Mouse (Mus musculus): ENCODE measurements at regions not wholly inside any gene's neighbourhood (a gene's known extent, or its start where the extent isn't known, plus 50 kb on each side); places are given as distances from the start of the nearest gene placed in this dataset.

DNA sequence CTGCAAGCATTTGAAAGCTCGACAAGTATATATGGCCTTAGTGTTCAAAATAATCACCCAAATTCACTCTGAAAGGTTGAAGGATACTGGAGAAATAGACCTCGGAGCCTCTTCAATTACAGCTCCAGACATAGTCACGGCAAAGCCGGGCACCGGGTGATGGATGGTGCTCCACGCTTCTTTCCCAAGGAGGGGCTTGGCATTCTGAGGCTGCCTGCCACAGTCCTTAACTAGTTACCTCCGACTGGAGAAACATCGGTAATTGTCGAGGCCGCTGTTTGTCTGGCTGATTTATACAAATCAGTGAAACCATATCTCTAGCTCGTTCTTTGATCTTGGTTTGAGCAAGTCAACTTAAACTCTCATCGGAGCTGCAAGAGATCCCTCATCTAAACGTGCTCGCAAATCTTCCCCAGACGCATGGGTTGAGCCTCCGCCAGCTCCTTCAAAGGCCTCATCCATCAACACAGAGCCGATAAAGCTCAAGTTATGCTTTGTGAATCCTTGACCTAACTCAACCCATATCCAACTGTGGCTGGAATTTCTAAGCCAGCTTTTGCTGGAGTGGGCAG is 145.4 kb upstream of the Stx16 start:
- Histone ChIP-seq H3K27ac (ENCODE audit: low read depth, low read length) (no peak overlapping the region), H3K9me3 (ENCODE audit: control insufficient read depth, low read length) (no peaks in the 10 kb centered on the region), H3K9ac (ENCODE audit: low read depth, low read length) (no peak overlapping the region), H3K4me2 (ENCODE audit: low read length) (no peak overlapping the region), H3K36me3 (ENCODE audit: control insufficient read depth, insufficient read depth, low read length) (no peaks in the 10 kb centered on the region), H3K4me1 (ENCODE audit: control insufficient read depth, insufficient read depth, low read depth, low read length) (no peaks in the 10 kb centered on the region), H3K27me3 (replicated peaks; ENCODE audit: control insufficient read depth, insufficient read depth, low read length) (no peaks in the 10 kb centered on the region), H3K4me3 (ENCODE audit: low read length) (no peak overlapping the region)
- ATAC-seq, result no peak
- WGBS, result 90% methylated on average over 17 of the region's 17 CpGs

DNA sequence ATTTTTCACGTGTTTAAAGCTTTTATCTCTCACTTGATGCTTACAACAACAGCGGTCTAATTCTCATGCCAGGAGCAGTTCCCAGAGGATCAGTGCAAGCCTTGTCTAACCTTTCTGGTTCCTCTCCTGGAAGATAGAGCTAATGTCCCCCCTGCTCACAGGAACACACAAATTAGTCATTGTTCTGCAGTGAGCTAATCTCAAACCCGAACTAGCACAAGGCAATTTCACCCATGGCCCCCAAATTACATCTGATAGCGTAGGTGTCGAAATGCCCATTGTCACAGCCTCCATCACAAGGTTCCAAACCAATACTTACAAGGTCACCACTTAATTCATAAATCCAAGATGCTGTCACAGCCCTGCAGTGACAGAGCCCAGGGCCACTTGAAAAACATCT is 140.4 kb upstream of the Stx16 start:
- no peak overlapping the region for H3K4me2 ChIP-seq (ENCODE audit: low read length)
- WGBS, result 63% methylated on average over 5 of the region's 5 CpGs

DNA sequence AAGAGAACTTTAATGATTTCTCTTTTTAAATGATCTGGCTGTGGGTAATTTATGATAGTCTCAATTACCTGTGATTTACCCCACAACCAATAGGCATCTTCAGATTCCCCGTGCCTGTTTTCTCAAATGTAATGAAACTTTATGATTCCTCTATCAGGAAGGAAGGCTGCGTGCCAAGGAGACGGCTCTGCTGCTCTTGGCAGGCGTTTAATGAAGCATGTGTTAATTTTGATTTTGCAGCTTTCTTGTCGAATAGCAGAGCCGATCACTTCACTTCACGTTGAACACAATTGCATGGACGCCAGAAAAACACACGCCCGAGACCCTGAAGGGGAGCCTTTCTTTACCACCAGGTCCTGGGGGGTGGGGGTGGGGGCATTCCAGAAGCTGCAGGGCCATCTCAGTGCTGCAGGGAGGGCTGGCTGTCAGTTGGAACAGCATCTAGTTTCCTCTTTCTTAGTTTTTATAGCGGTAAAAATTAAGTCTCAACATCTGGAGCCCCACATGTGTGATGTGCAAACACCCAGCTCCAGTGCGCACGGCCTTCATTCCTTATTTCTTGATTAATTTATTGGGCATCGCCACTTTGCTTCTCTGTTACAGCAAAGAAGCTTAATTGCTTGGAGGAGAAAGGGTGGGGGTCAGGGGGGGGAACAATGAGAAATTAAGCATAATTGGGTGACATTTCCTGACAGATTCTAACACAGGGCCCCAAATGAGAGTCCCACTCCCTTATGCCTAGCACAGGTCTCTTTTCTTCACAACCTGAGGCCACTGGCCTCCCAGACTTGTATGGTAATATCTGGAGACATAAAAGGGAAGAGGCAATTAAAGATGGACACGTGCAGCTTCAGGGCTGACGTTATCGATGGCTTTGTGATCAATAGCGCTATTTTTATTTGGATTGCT is 138.3 kb upstream of the Stx16 start:
- ATAC-seq, result peak; percentile 29; the same call in 1 of the 2 replicates
- peak overlapping the region; percentile 13; the same call in 1 of the 2 replicates for H3K9ac ChIP-seq (ENCODE audit: low read depth, low read length)

More for the DNA sequence above, 140.4 kb upstream of the Stx16 start:
- Histone ChIP-seq H3K9me3 (ENCODE audit: control insufficient read depth, low read length) (no peaks in the 10 kb centered on the region), H3K36me3 (ENCODE audit: control insufficient read depth, insufficient read depth, low read length) (no peaks in the 10 kb centered on the region), H3K4me1 (ENCODE audit: control insufficient read depth, insufficient read depth, low read depth, low read length) (peaks cover 9% of the 10 kb centered on the region), H3K27me3 (replicated peaks; ENCODE audit: control insufficient read depth, insufficient read depth, low read length) (no peaks in the 10 kb centered on the region), H3K4me3 (ENCODE audit: low read length) (no peak overlapping the region), H3K9ac (ENCODE audit: low read depth, low read length) (no peak overlapping the region), H3K27ac (ENCODE audit: low read depth, low read length) (no peak overlapping the region)
- ATAC-seq, result no peak

DNA sequence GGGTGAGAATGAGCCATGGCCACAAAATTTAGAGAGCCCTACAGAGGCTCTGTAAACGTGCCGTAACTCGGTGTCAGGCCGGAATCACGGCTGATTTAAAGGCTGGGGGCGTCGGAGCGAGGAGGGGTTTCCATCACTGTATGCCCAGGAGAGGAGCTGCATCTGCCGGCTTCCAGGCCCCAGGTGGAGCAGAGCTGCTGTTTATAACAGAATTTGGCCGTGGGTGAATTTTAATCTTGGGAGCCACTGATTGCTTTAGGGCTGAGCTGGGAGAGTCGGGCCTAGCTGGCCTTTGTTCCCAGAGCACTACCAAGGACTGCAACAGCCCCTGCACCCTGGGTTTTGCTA is 137.7 kb upstream of the Stx16 start:
- Histone ChIP-seq H3K4me3 (ENCODE audit: low read length) (no peak overlapping the region), H3K9ac (ENCODE audit: low read depth, low read length) (peak overlapping the region; percentile 15; the same call in 1 of the 2 replicates), H3K9me3 (ENCODE audit: control insufficient read depth, low read length) (no peaks in the 10 kb centered on the region), H3K4me2 (ENCODE audit: low read length) (no peak overlapping the region), H3K4me1 (ENCODE audit: control insufficient read depth, insufficient read depth, low read depth, low read length) (peaks cover 9% of the 10 kb centered on the region), H3K27ac (ENCODE audit: low read depth, low read length) (no peak overlapping the region), H3K27me3 (replicated peaks; ENCODE audit: control insufficient read depth, insufficient read depth, low read length) (no peaks in the 10 kb centered on the region), H3K36me3 (ENCODE audit: control insufficient read depth, insufficient read depth, low read length) (no peaks in the 10 kb centered on the region)
- ATAC-seq, result peak; percentile 55; the same call in 1 of the 2 replicates
- 45% methylated on average over 11 of the region's 11 CpGs for WGBS

More for the DNA sequence above, 138.3 kb upstream of the Stx16 start:
- Histone ChIP-seq H3K4me2 (ENCODE audit: low read length) (no peak overlapping the region), H3K36me3 (ENCODE audit: control insufficient read depth, insufficient read depth, low read length) (no peaks in the 10 kb centered on the region), H3K27ac (ENCODE audit: low read depth, low read length) (no peak overlapping the region), H3K4me3 (ENCODE audit: low read length) (no peak overlapping the region), H3K9me3 (ENCODE audit: control insufficient read depth, low read length) (no peaks in the 10 kb centered on the region), H3K4me1 (ENCODE audit: control insufficient read depth, insufficient read depth, low read depth, low read length) (peaks cover 9% of the 10 kb centered on the region), H3K27me3 (replicated peaks; ENCODE audit: control insufficient read depth, insufficient read depth, low read length) (no peaks in the 10 kb centered on the region)
- WGBS, result 37% methylated on average over 18 of the region's 18 CpGs

DNA sequence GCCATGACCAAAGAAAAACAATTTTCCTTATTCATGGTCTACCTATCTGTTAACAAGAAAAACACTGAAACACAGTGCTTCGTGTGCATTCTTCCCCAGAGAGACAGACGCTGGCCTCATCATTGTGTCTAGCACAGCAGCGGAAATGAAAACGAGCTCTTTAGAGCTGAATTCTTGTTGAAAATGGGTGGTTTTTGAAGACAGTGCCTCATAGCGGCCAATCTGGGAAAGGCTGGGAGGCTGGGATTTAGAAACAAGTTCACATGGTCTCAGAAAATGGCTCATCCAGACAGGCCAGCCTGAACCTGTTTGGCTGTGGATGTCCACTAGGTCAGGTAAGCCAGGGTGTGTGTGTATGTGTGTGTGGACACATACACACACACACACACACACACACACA is 130.7 kb upstream of the Stx16 start:
- H3K9me3 ChIP-seq (ENCODE audit: control insufficient read depth, low read length), result peaks cover 9% of the 10 kb centered on the region
- H3K27ac ChIP-seq (ENCODE audit: low read depth, low read length), result no peak overlapping the region
- H3K36me3 ChIP-seq (ENCODE audit: control insufficient read depth, insufficient read depth, low read length), result no peaks in the 10 kb centered on the region
- no peaks in the 10 kb centered on the region for H3K4me1 ChIP-seq (ENCODE audit: control insufficient read depth, insufficient read depth, low read depth, low read length)
- 91% methylated on average over 5 of the region's 5 CpGs for WGBS
- H3K27me3 ChIP-seq (replicated peaks; ENCODE audit: control insufficient read depth, insufficient read depth, low read length), result no peaks in the 10 kb centered on the region
- no peak overlapping the region for H3K9ac ChIP-seq (ENCODE audit: low read depth, low read length)
- no peak overlapping the region for H3K4me2 ChIP-seq (ENCODE audit: low read length)
- no peak overlapping the region for H3K4me3 ChIP-seq (ENCODE audit: low read length)
- no peak for ATAC-seq

DNA sequence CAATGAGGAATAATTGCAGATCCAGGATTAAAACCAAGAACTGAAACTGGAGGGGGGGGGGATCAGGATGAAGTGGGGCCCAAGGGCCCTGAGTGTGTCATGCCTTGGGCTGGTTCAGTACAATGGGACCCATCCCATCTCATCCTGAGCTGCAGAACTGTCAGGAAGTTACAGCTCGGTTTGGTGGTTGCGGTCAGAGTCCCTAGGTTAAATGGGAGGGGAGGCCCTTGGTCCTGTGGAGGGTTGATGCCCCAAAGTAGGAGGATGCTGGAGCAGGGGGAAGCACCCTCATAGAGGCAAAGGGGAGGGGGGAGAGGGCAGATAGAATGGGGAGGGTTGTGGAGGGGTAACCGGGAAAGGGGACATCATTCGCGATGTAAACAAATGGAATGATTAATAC is 127.5 kb upstream of the Stx16 start:
- Histone ChIP-seq H3K36me3 (ENCODE audit: control insufficient read depth, insufficient read depth, low read length) (no peaks in the 10 kb centered on the region), H3K4me1 (ENCODE audit: control insufficient read depth, insufficient read depth, low read depth, low read length) (no peaks in the 10 kb centered on the region), H3K4me3 (ENCODE audit: low read length) (no peak overlapping the region), H3K27ac (ENCODE audit: low read depth, low read length) (no peak overlapping the region), H3K9ac (ENCODE audit: low read depth, low read length) (no peak overlapping the region), H3K4me2 (ENCODE audit: low read length) (no peak overlapping the region), H3K27me3 (replicated peaks; ENCODE audit: control insufficient read depth, insufficient read depth, low read length) (no peaks in the 10 kb centered on the region), H3K9me3 (ENCODE audit: control insufficient read depth, low read length) (peaks cover 9% of the 10 kb centered on the region)
- WGBS, result 89% methylated on average over 5 of the region's 5 CpGs
- ATAC-seq, result no peak

DNA sequence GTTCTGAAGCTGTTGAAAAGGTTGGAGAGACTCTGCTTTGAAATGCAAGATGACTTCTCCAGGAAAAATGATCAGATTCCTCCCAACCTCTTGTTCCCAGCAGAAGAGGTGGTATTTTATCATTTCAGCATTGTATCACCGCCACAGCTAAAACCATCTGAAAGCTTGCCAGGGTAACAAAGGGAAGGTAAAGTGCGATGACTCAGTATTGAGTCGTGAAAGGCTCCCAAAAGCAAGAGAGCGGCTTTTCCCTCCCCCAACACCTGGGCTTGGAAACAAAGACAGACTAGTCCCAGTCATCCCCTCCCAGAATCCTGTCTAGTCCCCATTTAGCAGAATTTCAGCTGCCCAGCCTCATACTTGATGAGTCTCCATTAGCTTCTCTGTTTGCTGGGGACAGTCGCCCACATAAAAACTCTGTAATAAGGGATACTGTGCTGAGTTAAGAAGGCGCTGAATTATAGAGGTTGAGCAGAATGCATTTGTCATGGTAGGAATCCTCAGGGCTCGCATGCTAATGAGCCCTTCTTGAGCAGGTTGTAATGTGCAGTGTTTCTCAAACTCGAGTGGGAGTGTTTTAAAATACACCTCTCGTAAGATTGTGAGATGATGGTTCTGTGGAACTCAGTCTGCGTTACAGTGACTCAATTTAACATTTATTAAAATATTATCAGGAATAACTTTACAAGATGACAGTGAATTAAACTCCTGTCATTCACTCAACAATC is 125.8 kb upstream of the Stx16 start:
- Histone ChIP-seq H3K27ac (ENCODE audit: low read depth, low read length) (no peak overlapping the region), H3K9me3 (ENCODE audit: control insufficient read depth, low read length) (peaks cover 3% of the 10 kb centered on the region; the same call in 1 of the 2 replicates), H3K4me3 (ENCODE audit: low read length) (no peak overlapping the region), H3K9ac (ENCODE audit: low read depth, low read length) (no peak overlapping the region), H3K4me1 (ENCODE audit: control insufficient read depth, insufficient read depth, low read depth, low read length) (no peaks in the 10 kb centered on the region), H3K27me3 (replicated peaks; ENCODE audit: control insufficient read depth, insufficient read depth, low read length) (no peaks in the 10 kb centered on the region), H3K4me2 (ENCODE audit: low read length) (no peak overlapping the region), H3K36me3 (ENCODE audit: control insufficient read depth, insufficient read depth, low read length) (no peaks in the 10 kb centered on the region)
- ATAC-seq, result no peak
- 39% methylated on average over 10 of the region's 10 CpGs for WGBS

DNA sequence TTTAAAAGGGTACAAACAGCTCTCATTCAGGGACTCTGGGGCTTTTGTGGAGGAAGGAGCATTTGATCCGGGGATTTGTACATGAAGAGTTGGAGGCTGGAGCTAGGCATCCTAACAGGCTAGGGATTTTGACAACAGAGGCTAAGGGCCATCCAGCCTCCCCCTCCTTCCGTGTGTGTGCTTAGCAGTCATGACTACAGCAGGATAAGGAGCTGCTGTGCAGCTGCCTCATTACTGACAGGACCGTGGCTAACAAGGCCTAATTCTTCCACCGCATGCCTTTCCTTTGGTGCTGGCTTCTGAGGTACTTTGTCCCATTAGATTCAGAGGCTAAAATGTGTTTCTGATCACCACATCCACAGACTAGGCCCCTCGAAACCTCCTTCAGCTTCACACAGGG is 110.0 kb upstream of the Stx16 start:
- Histone ChIP-seq H3K27ac (ENCODE audit: low read depth, low read length) (no peak overlapping the region), H3K4me2 (ENCODE audit: low read length) (no peak overlapping the region), H3K4me1 (ENCODE audit: control insufficient read depth, insufficient read depth, low read depth, low read length) (no peaks in the 10 kb centered on the region), H3K4me3 (ENCODE audit: low read length) (no peak overlapping the region), H3K36me3 (ENCODE audit: control insufficient read depth, insufficient read depth, low read length) (no peaks in the 10 kb centered on the region), H3K9ac (ENCODE audit: low read depth, low read length) (no peak overlapping the region), H3K27me3 (replicated peaks; ENCODE audit: control insufficient read depth, insufficient read depth, low read length) (no peaks in the 10 kb centered on the region), H3K9me3 (ENCODE audit: control insufficient read depth, low read length) (no peaks in the 10 kb centered on the region)
- 67% methylated on average over 5 of the region's 5 CpGs for WGBS
- ATAC-seq, result no peak

DNA sequence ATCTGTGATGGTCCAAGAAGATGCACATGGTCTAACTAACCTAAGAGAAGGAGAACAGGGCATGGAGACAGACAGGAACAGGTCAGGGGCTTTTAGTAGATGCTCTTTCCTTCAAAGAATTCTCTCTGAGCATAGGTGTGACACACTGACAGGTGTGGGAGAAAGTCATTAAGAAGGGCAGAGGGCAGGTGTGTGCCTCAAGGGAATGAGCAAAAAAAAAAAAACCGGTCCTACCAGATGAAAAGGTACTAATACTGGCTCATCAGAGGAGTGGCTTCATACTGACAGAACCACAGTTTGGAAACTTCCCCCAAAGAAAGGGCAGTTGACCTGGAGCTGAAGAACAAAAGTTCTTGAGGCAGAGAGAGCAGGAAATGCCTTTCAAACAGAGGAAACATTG is 105.3 kb upstream of the Stx16 start:
- no peaks in the 10 kb centered on the region for H3K4me1 ChIP-seq (ENCODE audit: control insufficient read depth, insufficient read depth, low read depth, low read length)
- no peaks in the 10 kb centered on the region for H3K36me3 ChIP-seq (ENCODE audit: control insufficient read depth, insufficient read depth, low read length)
- no peak overlapping the region for H3K4me3 ChIP-seq (ENCODE audit: low read length)
- no peaks in the 10 kb centered on the region for H3K27me3 ChIP-seq (replicated peaks; ENCODE audit: control insufficient read depth, insufficient read depth, low read length)
- H3K9ac ChIP-seq (ENCODE audit: low read depth, low read length), result no peak overlapping the region
- peaks cover 9% of the 10 kb centered on the region; the same call in 1 of the 2 replicates for H3K9me3 ChIP-seq (ENCODE audit: control insufficient read depth, low read length)
- ATAC-seq, result no peak
- H3K4me2 ChIP-seq (ENCODE audit: low read length), result no peak overlapping the region
- 63% methylated on average over 1 of the region's 1 CpGs for WGBS
- H3K27ac ChIP-seq (ENCODE audit: low read depth, low read length), result no peak overlapping the region
